Mouse (Mus musculus): ENCODE measurements around the gene Cpne7.

- no peak for TF ChIP-seq CTCF (IDR thresholded peaks at IDR 0.05; ENCODE audit: low read depth, low read length)
- no peak for TF ChIP-seq POLR2A (IDR thresholded peaks at IDR 0.05; ENCODE audit: borderline replicate concordance, low read depth, low read length)
Observed at GRCm38 (mm10) chr8:123181391-123181790, 64.2 kb downstream of the Cpne7 start.
